8 mouse cellular contexts compared by ENCODE assay signal in genomic region chr11:102431728-102432114, GRCm38 (mm10). TPM values are rescaled to one million over a fixed set of nuclear protein-coding genes. Genes with fewer than 3 reads are reported as not detected.
DNase-seq lines count a peak whose midpoint lies in the region; ATAC-seq and TF ChIP-seq lines count a peak whose summit lies in the region.

No protein-coding gene starts in this region.

- H3K4me3 ChIP-seq in lung, embryonic 14.5 days (ENCODE audit: low read depth, low read length): no peak overlapping the region
- no peak overlapping the region for H3K4me3 ChIP-seq in embryonic facial prominence, embryonic 14.5 days (ENCODE audit: low read depth, low read length)
- peak overlapping the region; percentile 97 for H3K4me3 ChIP-seq in macrophage (ENCODE audit: inconsistent target)
- no peak overlapping the region for H3K4me3 ChIP-seq in forebrain, embryonic 16.5 days (replicated peaks; ENCODE audit: low read length)

- H3K4me1 ChIP-seq in lung, embryonic 14.5 days (ENCODE audit: insufficient read depth): 0 out of 2 replicates have a peak, but pooled peaks cover 2% of the 10 kb centered on the region
- 0 out of 2 replicates have a peak, but pooled peaks cover 3% of the 10 kb centered on the region for H3K4me1 ChIP-seq in embryonic facial prominence, embryonic 14.5 days (ENCODE audit: control insufficient read depth, insufficient read depth, low read length)
- peaks cover 18% of the 10 kb centered on the region for H3K4me1 ChIP-seq in forebrain, embryonic 16.5 days (replicated peaks; ENCODE audit: control insufficient read depth, insufficient read depth, low read length)

- DNase-seq in heart, adult 11 months: peak; percentile 92
- DNase-seq in heart, postnatal 25 days (ENCODE audit: low spot score): no peak
- no peak for DNase-seq in lung, embryonic 14.5 days
- no peak for DNase-seq in lung, postnatal 14 days
- no peak for DNase-seq in embryonic facial prominence, embryonic 14.5 days (ENCODE audit: low spot score)
- DNase-seq in embryo, embryonic 11 days: no peak

- H3K9me3 ChIP-seq in lung, embryonic 14.5 days (ENCODE audit: low read depth, low read length): no peaks in the 10 kb centered on the region
- H3K9me3 ChIP-seq in embryonic facial prominence, embryonic 14.5 days (ENCODE audit: control insufficient read depth, low read length): no peaks in the 10 kb centered on the region
- no peaks in the 10 kb centered on the region for H3K9me3 ChIP-seq in forebrain, embryonic 16.5 days (ENCODE audit: control insufficient read depth, low read length)

- ATAC-seq in lung, embryonic 14.5 days (ENCODE audit: insufficient read depth): no peak
- no peak for ATAC-seq in embryonic facial prominence, embryonic 14.5 days (ENCODE audit: low read depth)
- no peak for ATAC-seq in forebrain, embryonic 16.5 days

- H3K9ac ChIP-seq in lung, embryonic 14.5 days: no peak overlapping the region
- H3K9ac ChIP-seq in embryonic facial prominence, embryonic 14.5 days (ENCODE audit: low read depth, low read length): no peak overlapping the region
- no peak overlapping the region for H3K9ac ChIP-seq in forebrain, embryonic 16.5 days (replicated peaks; ENCODE audit: low read depth, low read length)

- H3K27ac ChIP-seq in lung, embryonic 14.5 days (ENCODE audit: low read depth): no peak overlapping the region
- H3K27ac ChIP-seq in embryonic facial prominence, embryonic 14.5 days (replicated peaks; ENCODE audit: low read depth, low read length): no peak overlapping the region
- H3K27ac ChIP-seq in macrophage: peak overlapping the region; percentile 99
- no peak overlapping the region for H3K27ac ChIP-seq in forebrain, embryonic 16.5 days (ENCODE audit: low read length)

- intact Hi-C loops in heart, postnatal 25 days (cut with DNase I): loop anchor here (2.0 to 5.0 kb wide), 2 partner anchors 123 to 214 kb away; no protein-coding TSS in a partner anchor

- H3K79me2 ChIP-seq in macrophage (ENCODE audit: inconsistent target): peaks cover 81% of the 10 kb centered on the region

- H3K36me3 ChIP-seq in lung, embryonic 14.5 days (ENCODE audit: insufficient read depth): peaks cover 29% of the 10 kb centered on the region
- H3K36me3 ChIP-seq in embryonic facial prominence, embryonic 14.5 days (ENCODE audit: control insufficient read depth, insufficient read depth, low read length): peaks cover 38% of the 10 kb centered on the region
- peaks cover 43% of the 10 kb centered on the region for H3K36me3 ChIP-seq in macrophage (ENCODE audit: inconsistent target)
- H3K36me3 ChIP-seq in forebrain, embryonic 16.5 days (ENCODE audit: control insufficient read depth, insufficient read depth): no peaks in the 10 kb centered on the region; the same call in 1 of the 2 replicates

- no peaks in the 10 kb centered on the region for H3K27me3 ChIP-seq in lung, embryonic 14.5 days (ENCODE audit: insufficient read depth, low read length)
- H3K27me3 ChIP-seq in embryonic facial prominence, embryonic 14.5 days (replicated peaks; ENCODE audit: control insufficient read depth, insufficient read depth, low read length): no peaks in the 10 kb centered on the region
- H3K27me3 ChIP-seq in forebrain, embryonic 16.5 days (replicated peaks; ENCODE audit: control insufficient read depth, insufficient read depth, low read length): no peaks in the 10 kb centered on the region

- 70% methylated on average over 3 of the region's 3 CpGs for WGBS in lung, embryonic 14.5 days
- 79% methylated on average over 3 of the region's 3 CpGs for WGBS in embryonic facial prominence, embryonic 14.5 days
- WGBS in macrophage (ENCODE audit: missing documents): 37% methylated on average over 3 of the region's 3 CpGs
- WGBS in forebrain, embryonic 16.5 days: 78% methylated on average over 3 of the region's 3 CpGs

- no peak for TF ChIP-seq CTCF in lung, embryonic 14.5 days (IDR thresholded peaks at IDR 0.05; ENCODE audit: low read depth)

- 0 out of 2 replicates have a peak overlapping the region, but pooled peaks have one; percentile 8 for H3K4me2 ChIP-seq in lung, embryonic 14.5 days
- 0 out of 2 replicates have a peak overlapping the region, but pooled peaks have one; percentile 11 for H3K4me2 ChIP-seq in embryonic facial prominence, embryonic 14.5 days (ENCODE audit: low read depth, low read length)
- no peak overlapping the region for H3K4me2 ChIP-seq in forebrain, embryonic 16.5 days (ENCODE audit: low read length)

RNA-seq across cellular contexts. Expression of gene Grn, which starts 1.6 kb away (rescaled TPM):
- total RNA-seq in heart, postnatal 25 days (2021): 100 to 1,000 TPM; 101 to 104 TPM
- polyA plus RNA-seq in lung, embryonic 14.5 days (2014; fragmentation: Nextera tagmentation; extraction: Ambion mirVana): 113 and 116 TPM in 2 replicates
- 121 and 129 TPM in 2 replicates for polyA plus RNA-seq in embryonic facial prominence, embryonic 14.5 days (2014; fragmentation: Nextera tagmentation; extraction: Ambion mirVana)
- 1,000 to 10,000 TPM in 12 of 26 experiments, 100 to 1,000 TPM in 14; 345 to 1,522 (median 924) TPM for total RNA-seq in macrophage (2018; cell fraction: chromatin; rRNA removed)
- 1,000 to 10,000 TPM; 1,882 to 3,575 (median 2,639) TPM for total RNA-seq in macrophage (2018; cell fraction: cytosol; rRNA removed)
- 1,000 to 10,000 TPM; 1,350 to 6,127 (median 3,859) TPM for total RNA-seq in macrophage (2018; cell fraction: nucleus; rRNA removed)
- polyA plus RNA-seq in macrophage (2018): 2,366 to 2,992 TPM (median 2,461 TPM) in 3 replicates
- polyA plus RNA-seq in forebrain, embryonic 16.5 days (2015; fragmentation: Nextera tagmentation; extraction: Ambion mirVana): 68.0 and 72.8 TPM in 2 replicates

RNA-seq across cellular contexts. Expression of gene Fam171a2, which starts 15.8 kb away (rescaled TPM):
- total RNA-seq in heart, postnatal 25 days (2021): 1 to 10 TPM; 5.8 to 6.5 TPM
- 7.4 and 8.3 TPM in 2 replicates for polyA plus RNA-seq in lung, embryonic 14.5 days (2014; fragmentation: Nextera tagmentation; extraction: Ambion mirVana)
- 6.8 and 10.7 TPM in 2 replicates for polyA plus RNA-seq in embryonic facial prominence, embryonic 14.5 days (2014; fragmentation: Nextera tagmentation; extraction: Ambion mirVana)
- total RNA-seq in macrophage (2018; cell fraction: chromatin; rRNA removed): 1 to 10 TPM in 1 of 26 experiments, not detected in 25; 1.6 TPM
- under 1 TPM in 14 of 26 experiments, not detected in 12; 0.03 to 0.24 (median 0.08) TPM for total RNA-seq in macrophage (2018; cell fraction: cytosol; rRNA removed)
- total RNA-seq in macrophage (2018; cell fraction: nucleus; rRNA removed): under 1 TPM in 5 of 26 experiments, not detected in 21; 0.17 to 0.82 (median 0.22) TPM
- polyA plus RNA-seq in macrophage (2018): not detected in 3 replicates
- 16.1 and 17.8 TPM in 2 replicates for polyA plus RNA-seq in forebrain, embryonic 16.5 days (2015; fragmentation: Nextera tagmentation; extraction: Ambion mirVana)

RNA-seq across cellular contexts. Expression of gene Slc25a39, which starts 24.0 kb away (rescaled TPM):
- 100 to 1,000 TPM; 163 to 175 TPM for total RNA-seq in heart, postnatal 25 days (2021)
- polyA plus RNA-seq in lung, embryonic 14.5 days (2014; fragmentation: Nextera tagmentation; extraction: Ambion mirVana): 223 and 244 TPM in 2 replicates
- polyA plus RNA-seq in embryonic facial prominence, embryonic 14.5 days (2014; fragmentation: Nextera tagmentation; extraction: Ambion mirVana): 190 and 194 TPM in 2 replicates
- total RNA-seq in macrophage (2018; cell fraction: chromatin; rRNA removed): 10 to 100 TPM; 10.5 to 51.0 (median 31.0) TPM
- 100 to 1,000 TPM in 24 of 26 experiments, 10 to 100 TPM in 2; 96.4 to 143 (median 128) TPM for total RNA-seq in macrophage (2018; cell fraction: cytosol; rRNA removed)
- total RNA-seq in macrophage (2018; cell fraction: nucleus; rRNA removed): 10 to 100 TPM; 21.5 to 59.2 (median 42.2) TPM
- polyA plus RNA-seq in macrophage (2018): 110 to 131 TPM (median 120 TPM) in 3 replicates
- polyA plus RNA-seq in forebrain, embryonic 16.5 days (2015; fragmentation: Nextera tagmentation; extraction: Ambion mirVana): 134 and 143 TPM in 2 replicates

RNA-seq across cellular contexts. Expression of gene Itga2b, which starts 38.2 kb away (rescaled TPM):
- total RNA-seq in heart, postnatal 25 days (2021): 1 to 10 TPM; 3.5 to 4.5 TPM
- polyA plus RNA-seq in lung, embryonic 14.5 days (2014; fragmentation: Nextera tagmentation; extraction: Ambion mirVana): 10.1 and 10.7 TPM in 2 replicates
- 6.0 and 6.6 TPM in 2 replicates for polyA plus RNA-seq in embryonic facial prominence, embryonic 14.5 days (2014; fragmentation: Nextera tagmentation; extraction: Ambion mirVana)
- 10 to 100 TPM in 5 of 26 experiments, 1 to 10 TPM in 21; 1.4 to 20.3 (median 7.6) TPM for total RNA-seq in macrophage (2018; cell fraction: chromatin; rRNA removed)
- total RNA-seq in macrophage (2018; cell fraction: cytosol; rRNA removed): under 1 TPM; 0.14 to 0.82 (median 0.40) TPM
- 10 to 100 TPM in 1 of 26 experiments, 1 to 10 TPM in 25; 1.1 to 10.0 (median 2.9) TPM for total RNA-seq in macrophage (2018; cell fraction: nucleus; rRNA removed)
- polyA plus RNA-seq in macrophage (2018): 0.73 to 0.90 TPM (median 0.79 TPM) in 3 replicates
- 3.6 and 6.6 TPM in 2 replicates for polyA plus RNA-seq in forebrain, embryonic 16.5 days (2015; fragmentation: Nextera tagmentation; extraction: Ambion mirVana)

RNA-seq across cellular contexts. Expression of gene Rundc3a, which starts 38.5 kb away (rescaled TPM):
- total RNA-seq in heart, postnatal 25 days (2021): not detected
- polyA plus RNA-seq in lung, embryonic 14.5 days (2014; fragmentation: Nextera tagmentation; extraction: Ambion mirVana): 1.1 and 1.3 TPM in 2 replicates
- 7.1 and 7.8 TPM in 2 replicates for polyA plus RNA-seq in embryonic facial prominence, embryonic 14.5 days (2014; fragmentation: Nextera tagmentation; extraction: Ambion mirVana)
- total RNA-seq in macrophage (2018; cell fraction: chromatin; rRNA removed): 1 to 10 TPM in 23 of 26 experiments, under 1 TPM in 3; 0.71 to 4.2 (median 1.9) TPM
- 1 to 10 TPM in 3 of 26 experiments, under 1 TPM in 23; 0.38 to 1.6 (median 0.54) TPM for total RNA-seq in macrophage (2018; cell fraction: cytosol; rRNA removed)
- total RNA-seq in macrophage (2018; cell fraction: nucleus; rRNA removed): 1 to 10 TPM in 6 of 26 experiments, under 1 TPM in 9, not detected in 11; 0.33 to 4.6 (median 0.92) TPM
- polyA plus RNA-seq in macrophage (2018): 0.12 to 1.0 TPM (median 0.30 TPM) in 3 replicates
- 129 and 156 TPM in 2 replicates for polyA plus RNA-seq in forebrain, embryonic 16.5 days (2015; fragmentation: Nextera tagmentation; extraction: Ambion mirVana)

Comparison
In these comparisons a context has a peak if more than half of its experiments do, and no peak if none do; other contexts are left out.
1. RNA of gene Grn, which starts 1.6 kb away (polyA plus RNA-seq): 2,366 to 2,992 TPM in macrophage; 121 to 129 TPM in embryonic facial prominence, embryonic 14.5 days, 113 to 116 TPM in lung, embryonic 14.5 days and 68.0 to 72.8 TPM in forebrain, embryonic 16.5 days; every median in the first group is over 10 times any median in the second.